Mouse (Mus musculus) testis, postnatal 14 days (tissue): ENCODE data around the gene Kcne1.

Experiments used
- DNase-seq: peaks from one replicate; pipeline ENCODE4 v3.0.0; 2021; ENCODE audit warnings: low spot score

The Kcne1 gene

GRCm38 (mm10) chr16:92359229-92359628, at the start of gene Kcne1:
Gene Kcne1 (minus strand): TSS chr16:92359468.
- no peak for DNase-seq

GRCm38 (mm10) chr16:92407883-92408282, 48.6 kb upstream of the Kcne1 start:
- no peak for DNase-seq

- DNase-seq, result no peak
Measured at GRCm38 (mm10) chr16:92404141-92404540, 44.9 kb upstream of the Kcne1 start.

- no peak for DNase-seq
Measured at GRCm38 (mm10) chr16:92403069-92403468, 43.8 kb upstream of the Kcne1 start.

GRCm38 (mm10) chr16:92402216-92402615, 42.9 kb upstream of the Kcne1 start:
- no peak for DNase-seq

- DNase-seq, result no peak
Measured at GRCm38 (mm10) chr16:92401206-92401605, 41.9 kb upstream of the Kcne1 start.

GRCm38 (mm10) chr16:92399490-92400458, 40.5 kb upstream of the Kcne1 start:
- peak; percentile 72 for DNase-seq

GRCm38 (mm10) chr16:92398574-92399118, 39.4 kb upstream of the Kcne1 start:
- no peak for DNase-seq

- DNase-seq, result peak; percentile 46
Measured at GRCm38 (mm10) chr16:92397745-92398573, 38.7 kb upstream of the Kcne1 start.

DNA sequence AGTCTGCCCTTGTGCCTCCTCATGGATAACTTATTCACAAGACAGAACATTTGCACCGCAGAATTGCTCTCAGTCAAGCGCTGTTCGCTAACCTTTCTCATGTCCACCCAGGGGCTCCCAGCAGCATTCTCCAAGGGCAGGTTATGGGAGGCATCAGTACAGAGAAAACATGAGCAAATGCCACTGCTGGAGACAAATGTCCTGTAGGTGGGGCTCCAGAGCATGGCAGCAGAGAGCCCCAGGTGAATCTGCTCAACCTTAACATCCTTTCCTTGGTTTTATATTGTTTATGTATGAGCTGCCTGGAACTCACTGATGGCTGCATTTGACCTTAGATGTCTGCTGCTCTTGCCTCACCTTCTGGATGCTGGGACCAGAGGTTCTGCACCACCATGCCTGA, 34.5 kb upstream of the Kcne1 start:
- DNase-seq, result no peak

GRCm38 (mm10) chr16:92387692-92388091, 28.4 kb upstream of the Kcne1 start:
- no peak for DNase-seq

- DNase-seq, result no peak
Measured at GRCm38 (mm10) chr16:92385062-92385461, 25.8 kb upstream of the Kcne1 start.

DNA sequence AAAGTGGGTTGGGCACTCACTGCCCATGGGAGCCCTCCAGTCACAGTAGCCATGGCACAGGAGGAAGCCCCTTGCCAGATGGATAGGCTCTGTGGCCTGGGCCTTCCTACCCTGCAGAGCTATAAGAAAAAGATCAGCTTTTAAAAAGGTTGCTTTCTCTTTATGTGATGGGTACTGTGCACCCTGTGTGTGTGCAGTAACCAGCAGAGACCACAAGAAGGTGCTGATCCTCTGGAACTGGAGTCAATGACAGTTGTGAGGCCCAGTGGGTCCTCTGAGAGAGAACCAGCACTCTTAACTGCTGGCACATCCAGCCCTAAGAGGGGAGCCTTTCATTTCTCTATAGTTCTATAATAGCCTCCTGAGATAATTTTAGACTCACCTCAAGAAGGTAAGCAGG, 24.1 kb upstream of the Kcne1 start:
- DNase-seq, result no peak

- no peak for DNase-seq
Measured at GRCm38 (mm10) chr16:92382508-92382907, 23.2 kb upstream of the Kcne1 start.

- no peak for DNase-seq
Measured at GRCm38 (mm10) chr16:92381092-92381491, 21.8 kb upstream of the Kcne1 start.

DNA sequence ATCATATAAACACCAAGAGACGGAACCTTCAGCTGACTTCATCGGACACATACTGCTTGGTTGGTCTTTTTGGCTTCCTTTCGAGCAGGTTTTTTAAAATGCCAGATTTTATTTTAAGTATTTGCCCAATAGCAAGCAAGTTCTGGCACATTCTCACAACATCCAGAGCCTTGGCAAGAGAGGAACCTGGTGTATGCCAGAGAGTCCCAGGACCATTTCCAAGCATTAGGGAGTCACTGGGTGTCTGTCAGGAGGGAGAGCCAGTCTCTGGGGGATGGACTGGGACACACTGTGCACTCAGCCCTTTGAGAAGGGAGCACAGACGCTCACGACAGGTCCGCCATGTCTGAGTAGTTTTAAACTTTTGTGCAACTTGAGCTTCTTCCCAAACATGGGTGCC, 17.7 kb upstream of the Kcne1 start:
- no peak for DNase-seq

DNA sequence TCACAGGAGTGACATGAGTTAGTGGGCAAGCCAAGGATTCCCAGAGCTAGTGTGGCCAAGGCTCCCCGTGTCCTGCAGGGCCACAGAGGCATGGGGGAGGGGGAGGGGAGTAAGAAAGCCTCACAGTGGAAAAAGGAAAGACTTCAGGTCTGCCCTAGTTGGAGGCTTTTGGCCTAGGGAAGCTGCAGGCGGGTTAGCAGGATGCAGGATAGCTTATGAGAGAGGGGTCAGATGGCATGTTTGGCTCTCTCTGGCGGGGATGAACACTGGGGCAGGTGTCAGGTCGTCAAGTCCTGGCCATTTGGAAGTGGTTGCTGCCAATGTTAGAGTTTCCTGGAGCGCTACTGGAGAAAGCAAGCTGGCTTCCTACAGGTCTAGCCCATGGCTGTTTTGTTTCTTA, 12.4 kb upstream of the Kcne1 start:
- no peak for DNase-seq

DNA sequence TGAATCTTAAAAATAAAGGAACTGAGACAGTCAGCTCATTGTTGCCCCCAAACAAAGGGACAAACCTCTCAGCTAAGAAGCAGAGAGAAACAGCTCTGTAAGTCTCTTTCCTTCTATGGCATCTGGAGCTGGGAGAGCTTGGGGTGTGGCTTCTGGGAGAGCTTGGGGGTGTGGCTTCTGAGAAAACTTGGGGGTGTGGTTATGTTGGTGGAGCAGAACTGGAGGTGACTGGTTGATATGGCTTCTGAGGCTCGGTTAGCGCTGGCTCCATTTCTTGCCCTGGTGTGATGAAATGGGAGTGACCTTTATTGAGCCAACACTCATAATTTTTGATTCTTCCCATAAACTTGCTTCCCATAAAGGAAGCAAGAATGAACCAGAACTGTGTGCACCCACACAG, 10.0 kb upstream of the Kcne1 start:
- no peak for DNase-seq

DNA sequence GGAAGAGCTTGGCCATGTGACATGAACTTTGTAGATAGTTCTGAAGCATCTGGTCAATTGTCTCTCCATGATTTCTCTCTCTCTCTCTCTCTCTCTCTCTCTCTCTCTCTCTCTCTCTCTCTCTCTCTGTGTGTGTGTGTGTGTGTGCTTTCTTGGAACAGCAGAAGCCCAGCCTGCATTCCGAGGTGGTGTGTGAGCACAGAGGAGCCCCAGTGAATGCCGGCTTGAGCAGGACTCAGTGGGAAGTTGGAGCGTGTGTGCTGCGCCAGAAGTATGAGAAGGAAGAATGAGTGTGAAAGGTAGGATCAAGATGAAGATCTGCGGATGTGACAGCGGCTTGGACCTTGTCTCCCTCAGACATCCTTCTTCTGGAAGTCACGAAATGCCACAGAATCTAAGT, 6.2 kb upstream of the Kcne1 start:
- DNase-seq, result no peak

DNA sequence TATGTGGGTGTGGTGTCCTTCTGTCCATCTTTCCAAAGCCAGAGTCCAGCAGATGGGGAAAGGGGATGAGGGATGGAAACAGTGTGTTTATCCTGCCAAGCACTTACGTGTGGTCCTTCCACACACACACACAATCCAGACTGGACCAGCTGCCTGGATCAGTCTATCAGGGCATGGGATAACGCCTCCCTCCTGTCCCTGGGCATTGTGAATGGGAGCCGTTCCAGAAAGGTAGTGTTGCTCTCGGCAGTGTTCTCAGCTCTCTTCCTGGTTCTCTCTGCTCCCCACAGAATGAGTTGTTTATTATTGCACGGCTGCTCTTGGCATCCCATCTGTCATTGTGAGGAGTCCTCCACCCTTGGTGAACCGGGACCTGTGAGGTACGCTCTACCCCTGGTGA, 1.4 kb upstream of the Kcne1 start:
- DNase-seq, result no peak

- DNase-seq, result no peak
Measured at GRCm38 (mm10) chr16:92358734-92359133, 534 bp downstream of the Kcne1 start.

GRCm38 (mm10) chr16:92357566-92357965, 1.7 kb downstream of the Kcne1 start:
- no peak for DNase-seq

- DNase-seq, result no peak
Measured at GRCm38 (mm10) chr16:92357023-92357422, 2.2 kb downstream of the Kcne1 start.
